Mouse (Mus musculus) thymus, adult 2 months (tissue): ENCODE results near the gene Tnnt2.

Experiments
- CTCF ChIP-seq: fragments of 200-500 bp; IDR thresholded peaks from 2 replicates; pipeline ENCODE4 v1.5.1; 2012; ENCODE audit warnings: mild to moderate bottlenecking, control low read depth, low read length, moderate library complexity, borderline replicate concordance; ENCODE audit not compliant: control insufficient read depth, poor library complexity, insufficient read depth; ENCODE audit errors: extremely low read depth
- POLR2A ChIP-seq: fragments of 200-500 bp; IDR thresholded peaks from 2 replicates; pipeline ENCODE4 v1.6.1; 2012; ENCODE audit warnings: mild to moderate bottlenecking, low read length, control low read depth, moderate library complexity; ENCODE audit not compliant: control insufficient read depth, poor library complexity, insufficient read depth; ENCODE audit errors: extremely low read depth

- TF ChIP-seq CTCF (no peak), POLR2A (no peak)
Observed at GRCm38 (mm10) chr1:135899295-135899694, 63.1 kb downstream of the Tnnt2 start.
